Mouse (Mus musculus) hindbrain, embryonic 14.5 days (tissue): Measurements from ENCODE around the gene Kcnc2. TPM values are rescaled to one million over a fixed set of nuclear protein-coding genes. Genes with fewer than 3 reads are reported as not detected.

ENCODE experiments used
- ATAC-seq: fragments of 200-750 bp; cut with Nextera tagmentation; 2 replicates; pipeline ENCODE4 v1.8.0; 2017; ENCODE audit warnings: moderate number of reproducible peaks, mild to moderate bottlenecking, moderate TSS enrichment, moderate library complexity; ENCODE audit not compliant: low FRiP score
- DNase-seq: peaks from one replicate; pipeline ENCODE4 v3.0.0-alpha.2; 2015; ENCODE audit warnings: low spot score
- H3K27ac ChIP-seq: fragments of 300-500 bp; sonication (generic); 2 replicates; pipeline ENCODE4 v1.5.1; 2014; ENCODE audit warnings: mild to moderate bottlenecking, moderate library complexity
- H3K27me3 ChIP-seq: fragments of 300-500 bp; sonication (generic); 2 replicates; pipeline ENCODE4 v1.6.1; 2014; ENCODE audit warnings: mild to moderate bottlenecking, low read length, mixed read lengths; ENCODE audit not compliant: control insufficient read depth, insufficient read depth
- H3K36me3 ChIP-seq: fragments of 300-500 bp; sonication (generic); replicated peaks from 2 replicates; pipeline ENCODE4 v1.6.1; 2014; ENCODE audit not compliant: control insufficient read depth, insufficient read depth
- H3K4me1 ChIP-seq: fragments of 300-500 bp; sonication (generic); replicated peaks from 2 replicates; pipeline ENCODE4 v1.6.1; 2014; ENCODE audit warnings: antibody characterized with exemption, low read length, mixed read lengths; ENCODE audit not compliant: control insufficient read depth, insufficient read depth
- H3K4me2 ChIP-seq: fragments of 300-500 bp; sonication (generic); replicated peaks from 2 replicates; pipeline ENCODE4 v1.6.1; 2014; ENCODE audit warnings: mild to moderate bottlenecking, moderate library complexity
- H3K4me3 ChIP-seq: fragments of 300-500 bp; sonication (generic); replicated peaks from 2 replicates; pipeline ENCODE4 v1.5.1; 2014; ENCODE audit warnings: mild to moderate bottlenecking, low read length
- H3K9ac ChIP-seq: fragments of 300-500 bp; sonication (generic); 2 replicates; pipeline ENCODE4 v1.6.1; 2014
- H3K9me3 ChIP-seq: fragments of 300-500 bp; sonication (generic); 2 replicates; pipeline ENCODE4 v1.6.1; 2016; ENCODE audit warnings: low read length; ENCODE audit not compliant: control insufficient read depth
- WGBS: fragments of 180-500 bp; shearing (Covaris S2); extraction: QIAGEN DNeasy Blood & Tissue Kit; methylation state at CpG from one replicate; pipeline ENCODE4 v1.1.7; 2014; 5-methylcytosine and 5-hydroxymethylcytosine counted together
- polyA plus RNA-seq: library from polyadenylated mRNA; unstranded; fragments of >200 nt; fragmentation: Nextera tagmentation; extraction: Ambion mirVana; gene quantifications from 2 replicates; pipeline ENCODE4 v1.2.1, GENCODE M21; 2014

Kcnc2 gene
- polyA plus RNA-seq, 1 experiment from 2014 or later: 7.7 TPM

GRCm38 (mm10) chr10:112368369-112368768 lies 97.4 kb downstream of the Kcnc2 start:
- no peaks in the 10 kb centered on the region for H3K9me3 ChIP-seq

GRCm38 (mm10) chr10:112377163-112377562 lies 106.2 kb downstream of the Kcnc2 start:
- ATAC-seq: no peak
- Histone ChIP-seq H3K27ac (no peak overlapping the region), H3K9me3 (no peaks in the 10 kb centered on the region), H3K4me1 (no peaks in the 10 kb centered on the region), H3K36me3 (no peaks in the 10 kb centered on the region), H3K4me2 (no peak overlapping the region), H3K27me3 (no peaks in the 10 kb centered on the region), H3K4me3 (no peak overlapping the region), H3K9ac (no peak overlapping the region)
- DNase-seq: no peak
- WGBS: 72% methylated on average over 5 of the region's 5 CpGs

More at GRCm38 (mm10) chr10:112368369-112368768, 97.4 kb downstream of the Kcnc2 start:
- H3K4me2 ChIP-seq: no peak overlapping the region
- WGBS: 90% methylated on average over 3 of the region's 3 CpGs
- no peaks in the 10 kb centered on the region for H3K27me3 ChIP-seq
- no peak overlapping the region for H3K27ac ChIP-seq
- no peak overlapping the region for H3K4me3 ChIP-seq
- no peaks in the 10 kb centered on the region for H3K36me3 ChIP-seq
- no peak for ATAC-seq
- DNase-seq: no peak
- H3K4me1 ChIP-seq: no peaks in the 10 kb centered on the region
- no peak overlapping the region for H3K9ac ChIP-seq

GRCm38 (mm10) chr10:112378465-112378864 lies 107.5 kb downstream of the Kcnc2 start:
- H3K27ac ChIP-seq: no peak overlapping the region
- H3K27me3 ChIP-seq: no peaks in the 10 kb centered on the region
- H3K4me2 ChIP-seq: no peak overlapping the region
- H3K9ac ChIP-seq: no peak overlapping the region
- 79% methylated on average over 6 of the region's 6 CpGs for WGBS
- H3K4me1 ChIP-seq: no peaks in the 10 kb centered on the region
- no peak for ATAC-seq
- no peaks in the 10 kb centered on the region for H3K36me3 ChIP-seq
- no peaks in the 10 kb centered on the region for H3K9me3 ChIP-seq
- H3K4me3 ChIP-seq: no peak overlapping the region
- DNase-seq: no peak

GRCm38 (mm10) chr10:112380590-112380989 lies 109.7 kb downstream of the Kcnc2 start:
- Histone ChIP-seq H3K27me3 (no peaks in the 10 kb centered on the region), H3K9me3 (no peaks in the 10 kb centered on the region), H3K4me2 (no peak overlapping the region), H3K27ac (no peak overlapping the region), H3K9ac (no peak overlapping the region), H3K4me3 (no peak overlapping the region), H3K4me1 (no peaks in the 10 kb centered on the region), H3K36me3 (no peaks in the 10 kb centered on the region)
- ATAC-seq (no peak), DNase-seq (no peak)
- 80% methylated on average over 6 of the region's 6 CpGs for WGBS

- peak; percentile 78; the same call in 1 of the 2 replicates for ATAC-seq
- H3K36me3 ChIP-seq: no peaks in the 10 kb centered on the region
- H3K4me2 ChIP-seq: peak overlapping the region; percentile 15; the same call in 1 of the 2 replicates
- peak; percentile 33 for DNase-seq
- 33% methylated on average over 8 of the region's 8 CpGs for whole genome bisulfite sequencing
- 0 out of 2 replicates have a peak, but pooled peaks cover 6% of the 10 kb centered on the region for H3K4me1 ChIP-seq
- no peak overlapping the region for H3K9ac ChIP-seq
- no peak overlapping the region for H3K4me3 ChIP-seq
- no peaks in the 10 kb centered on the region for H3K9me3 ChIP-seq
- H3K27me3 ChIP-seq: no peaks in the 10 kb centered on the region
- peak overlapping the region; percentile 43; the same call in 1 of the 2 replicates for H3K27ac ChIP-seq
Observed at GRCm38 (mm10) chr10:112394399-112394970, 123.6 kb downstream of the Kcnc2 start.

- H3K4me2 ChIP-seq: no peak overlapping the region
- no peaks in the 10 kb centered on the region for H3K36me3 ChIP-seq
- 58% methylated on average over 2 of the region's 2 CpGs for WGBS
- DNase-seq (no peak), ATAC-seq (no peak)
- no peak overlapping the region for H3K27ac ChIP-seq
- peaks cover 12% of the 10 kb centered on the region; the same call in 1 of the 2 replicates for H3K4me1 ChIP-seq
- no peak overlapping the region for H3K4me3 ChIP-seq
- H3K9me3 ChIP-seq: no peaks in the 10 kb centered on the region
- no peaks in the 10 kb centered on the region for H3K27me3 ChIP-seq
- H3K9ac ChIP-seq: no peak overlapping the region
Observed at GRCm38 (mm10) chr10:112397194-112397593, 126.3 kb downstream of the Kcnc2 start.

GRCm38 (mm10) chr10:112400591-112401404 lies 129.9 kb downstream of the Kcnc2 start:
- Histone ChIP-seq H3K4me3 (no peak overlapping the region), H3K27ac (0 out of 2 replicates have a peak overlapping the region, but pooled peaks have one; percentile 17), H3K36me3 (no peaks in the 10 kb centered on the region), H3K4me1 (peaks cover 5% of the 10 kb centered on the region; the same call in 1 of the 2 replicates), H3K9ac (no peak overlapping the region), H3K4me2 (peak overlapping the region; percentile 12; the same call in 1 of the 2 replicates), H3K9me3 (no peaks in the 10 kb centered on the region), H3K27me3 (no peaks in the 10 kb centered on the region)
- ATAC-seq (0 out of 2 replicates have a peak, but pooled peaks have one; percentile 51), DNase-seq (no peak)
- 51% methylated on average over 9 of the region's 9 CpGs for WGBS

- Histone ChIP-seq H3K36me3 (no peaks in the 10 kb centered on the region), H3K9ac (no peak overlapping the region), H3K27ac (no peak overlapping the region), H3K4me3 (no peak overlapping the region), H3K4me2 (no peak overlapping the region), H3K27me3 (no peaks in the 10 kb centered on the region), H3K4me1 (no peaks in the 10 kb centered on the region), H3K9me3 (no peaks in the 10 kb centered on the region)
- 72% methylated on average over 2 of the region's 2 CpGs for WGBS
- DNase-seq (no peak), ATAC-seq (no peak)
Observed at GRCm38 (mm10) chr10:112409525-112409924, 138.6 kb downstream of the Kcnc2 start.

GRCm38 (mm10) chr10:112423327-112423726 lies 152.4 kb downstream of the Kcnc2 start:
- Histone ChIP-seq H3K4me2 (no peak overlapping the region), H3K27me3 (no peaks in the 10 kb centered on the region), H3K36me3 (no peaks in the 10 kb centered on the region), H3K9ac (no peak overlapping the region), H3K4me3 (no peak overlapping the region), H3K9me3 (no peaks in the 10 kb centered on the region), H3K4me1 (no peaks in the 10 kb centered on the region), H3K27ac (no peak overlapping the region)
- WGBS: 63% methylated on average over 10 of the region's 10 CpGs
- DNase-seq (no peak), ATAC-seq (no peak)
